Mouse (Mus musculus) midbrain, embryonic 14.5 days (tissue): Measurements from ENCODE around the gene Prr36. TPM values are rescaled to one million over a fixed set of nuclear protein-coding genes. Genes with fewer than 3 reads are reported as not detected.

Experiments
- ATAC-seq: fragments of 200-750 bp; cut with Nextera tagmentation; 2 replicates; pipeline ENCODE4 v1.8.0; 2017; ENCODE audit warnings: moderate number of reproducible peaks, moderate library complexity; ENCODE audit not compliant: low FRiP score, low TSS enrichment
- DNase-seq: peaks from one replicate; pipeline ENCODE4 v3.0.0-alpha.2; 2015
- H3K27ac ChIP-seq: fragments of 300-500 bp; sonication (generic); replicated peaks from 2 replicates; pipeline ENCODE4 v1.5.1; 2014; ENCODE audit warnings: mild to moderate bottlenecking, low read depth, low read length, moderate library complexity
- H3K27me3 ChIP-seq: fragments of 300-500 bp; sonication (generic); 2 replicates; pipeline ENCODE4 v1.6.1; 2014; ENCODE audit warnings: low read length, control low read depth, mixed read lengths; ENCODE audit not compliant: control insufficient read depth, insufficient read depth
- H3K36me3 ChIP-seq: fragments of 300-500 bp; sonication (generic); 2 replicates; pipeline ENCODE4 v1.6.1; 2014; ENCODE audit warnings: low read length, control low read depth; ENCODE audit not compliant: control insufficient read depth, insufficient read depth
- H3K4me1 ChIP-seq: fragments of 300-500 bp; sonication (generic); 2 replicates; pipeline ENCODE4 v1.6.1; 2014; ENCODE audit warnings: mild to moderate bottlenecking, antibody characterized with exemption, low read length, control low read depth; ENCODE audit not compliant: control insufficient read depth, insufficient read depth
- H3K4me2 ChIP-seq: fragments of 300-500 bp; sonication (generic); 2 replicates; pipeline ENCODE4 v1.6.1; 2014; ENCODE audit warnings: mild to moderate bottlenecking, low read length, moderate library complexity
- H3K4me3 ChIP-seq: fragments of 300-500 bp; sonication (generic); replicated peaks from 2 replicates; pipeline ENCODE4 v1.5.1; 2014; ENCODE audit warnings: low read depth, low read length
- H3K9ac ChIP-seq: fragments of 300-500 bp; sonication (generic); replicated peaks from 2 replicates; pipeline ENCODE4 v1.6.1; 2014; ENCODE audit warnings: mild to moderate bottlenecking, low read length, moderate library complexity
- H3K9me3 ChIP-seq: fragments of 300-500 bp; sonication (generic); 2 replicates; pipeline ENCODE4 v1.6.1; 2016; ENCODE audit warnings: low read length, control low read depth, mixed read lengths; ENCODE audit not compliant: control insufficient read depth
- WGBS: fragments of 180-500 bp; shearing (Covaris S2); extraction: QIAGEN DNeasy Blood & Tissue Kit; methylation state at CpG from one replicate; pipeline ENCODE4 v1.1.7; 2014; 5-methylcytosine and 5-hydroxymethylcytosine counted together
- polyA plus RNA-seq: library from polyadenylated mRNA; unstranded; fragments of >200 nt; fragmentation: Nextera tagmentation; extraction: Ambion mirVana; gene quantifications from 2 replicates; pipeline ENCODE4 v1.2.1, GENCODE M21; 2014

The Prr36 gene
- polyA plus RNA-seq, 1 experiment from 2014 or later, result 67.1 TPM

DNA sequence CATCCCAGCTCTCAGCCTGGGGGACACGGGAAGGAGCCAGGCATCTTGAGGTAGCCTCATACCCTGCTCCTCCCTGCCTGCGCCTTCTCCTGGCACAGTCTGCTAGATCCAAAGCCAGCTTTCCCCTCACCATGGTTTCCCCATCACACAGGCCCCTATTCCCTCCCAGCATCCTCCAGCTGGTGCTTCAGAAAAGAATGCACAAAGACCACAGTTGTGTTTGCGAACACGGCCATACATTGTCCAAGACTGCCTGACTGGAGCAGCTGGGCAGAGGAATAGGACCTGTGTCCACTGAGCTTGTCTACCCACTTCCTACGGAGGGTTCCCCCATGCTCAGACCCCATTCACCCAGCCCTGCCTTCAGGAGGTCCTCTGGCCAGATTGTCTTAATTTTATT lies 25.0 kb downstream of the Prr36 start:
- Histone ChIP-seq H3K9me3 (no peaks in the 10 kb centered on the region), H3K4me3 (no peak overlapping the region), H3K9ac (no peak overlapping the region), H3K4me2 (no peak overlapping the region), H3K27ac (peak overlapping the region; percentile 70), H3K36me3 (peaks cover 72% of the 10 kb centered on the region), H3K27me3 (no peaks in the 10 kb centered on the region), H3K4me1 (peaks cover 5% of the 10 kb centered on the region; the same call in 1 of the 2 replicates)
- DNase-seq (peak; percentile 46), ATAC-seq (peak; percentile 48)
- 39% methylated on average over 5 of the region's 5 CpGs for WGBS

DNA sequence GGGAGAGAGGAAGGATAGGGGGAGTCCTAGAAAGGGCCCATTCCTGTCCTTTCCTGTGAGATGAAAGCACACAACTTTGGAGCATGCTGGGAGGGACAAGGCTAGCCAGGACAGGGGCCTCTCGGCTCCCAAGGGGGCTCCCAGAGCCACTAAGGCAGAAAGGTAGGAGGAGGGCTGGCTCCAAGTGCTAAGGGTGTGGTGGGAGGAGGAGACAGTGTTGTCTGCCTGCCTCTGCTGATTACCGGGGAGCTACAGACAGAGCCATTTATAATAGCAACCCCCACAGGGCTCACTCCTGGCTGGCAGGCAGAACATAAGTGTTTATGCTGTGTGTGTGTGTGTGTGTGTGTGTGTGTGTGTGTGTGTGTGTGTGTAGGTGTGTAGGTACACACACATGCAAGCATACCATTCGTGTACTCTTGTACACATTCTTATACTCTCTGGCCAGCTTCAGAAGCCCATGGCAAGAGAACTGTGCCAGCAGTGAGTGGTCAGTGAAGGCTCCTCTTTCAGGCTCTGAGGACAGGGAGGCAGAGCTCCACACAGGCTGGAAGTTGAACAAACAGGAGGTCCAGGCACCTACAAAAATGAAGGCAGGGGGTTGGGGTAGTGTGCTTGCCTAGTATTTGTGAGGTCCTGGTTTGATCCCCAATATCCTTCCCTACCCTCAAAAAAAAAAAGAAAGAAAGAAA lies 28.1 kb downstream of the Prr36 start:
- no peaks in the 10 kb centered on the region for H3K27me3 ChIP-seq
- H3K27ac ChIP-seq, result no peak overlapping the region
- ATAC-seq (no peak), DNase-seq (no peak)
- H3K4me2 ChIP-seq, result no peak overlapping the region
- no peak overlapping the region for H3K9ac ChIP-seq
- WGBS, result 36% methylated on average over 3 of the region's 3 CpGs
- peaks cover 5% of the 10 kb centered on the region; the same call in 1 of the 2 replicates for H3K4me1 ChIP-seq
- H3K36me3 ChIP-seq, result peaks cover 74% of the 10 kb centered on the region
- no peak overlapping the region for H3K4me3 ChIP-seq
- H3K9me3 ChIP-seq, result no peaks in the 10 kb centered on the region

GRCm38 (mm10) chr8:4188605-4189004 lies 28.7 kb downstream of the Prr36 start:
- Histone ChIP-seq H3K9ac (no peak overlapping the region), H3K27me3 (no peaks in the 10 kb centered on the region), H3K27ac (no peak overlapping the region), H3K9me3 (no peaks in the 10 kb centered on the region), H3K36me3 (peaks cover 74% of the 10 kb centered on the region), H3K4me1 (peaks cover 5% of the 10 kb centered on the region; the same call in 1 of the 2 replicates), H3K4me2 (no peak overlapping the region), H3K4me3 (no peak overlapping the region)
- no peak for DNase-seq
- ATAC-seq, result no peak

DNA sequence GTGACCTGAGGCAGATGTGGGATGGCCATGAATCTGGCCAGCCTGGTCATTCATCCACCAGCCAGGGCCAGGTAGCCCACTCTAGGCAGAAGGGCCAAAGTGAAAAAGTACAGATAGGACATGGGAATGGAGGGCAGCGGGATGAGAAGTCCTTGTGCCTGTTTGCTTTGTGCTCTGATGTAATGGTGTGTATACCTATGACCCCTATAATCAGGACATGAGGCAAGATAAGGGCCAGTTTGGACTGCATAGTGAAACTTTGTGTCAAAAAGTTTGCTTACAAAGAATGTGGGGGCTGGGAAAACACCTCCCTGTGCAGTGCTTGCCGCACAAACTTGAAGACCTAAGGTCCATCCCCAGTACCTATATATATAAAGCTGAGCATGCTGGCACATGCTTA lies 31.1 kb downstream of the Prr36 start:
- H3K27ac ChIP-seq, result no peak overlapping the region
- no peaks in the 10 kb centered on the region for H3K4me1 ChIP-seq
- H3K4me3 ChIP-seq, result no peak overlapping the region
- H3K4me2 ChIP-seq, result no peak overlapping the region
- H3K36me3 ChIP-seq, result peaks cover 77% of the 10 kb centered on the region
- ATAC-seq (no peak), DNase-seq (no peak)
- no peaks in the 10 kb centered on the region for H3K27me3 ChIP-seq
- H3K9ac ChIP-seq, result no peak overlapping the region
- WGBS, result 96% methylated on average over 2 of the region's 2 CpGs
- H3K9me3 ChIP-seq, result no peaks in the 10 kb centered on the region

DNA sequence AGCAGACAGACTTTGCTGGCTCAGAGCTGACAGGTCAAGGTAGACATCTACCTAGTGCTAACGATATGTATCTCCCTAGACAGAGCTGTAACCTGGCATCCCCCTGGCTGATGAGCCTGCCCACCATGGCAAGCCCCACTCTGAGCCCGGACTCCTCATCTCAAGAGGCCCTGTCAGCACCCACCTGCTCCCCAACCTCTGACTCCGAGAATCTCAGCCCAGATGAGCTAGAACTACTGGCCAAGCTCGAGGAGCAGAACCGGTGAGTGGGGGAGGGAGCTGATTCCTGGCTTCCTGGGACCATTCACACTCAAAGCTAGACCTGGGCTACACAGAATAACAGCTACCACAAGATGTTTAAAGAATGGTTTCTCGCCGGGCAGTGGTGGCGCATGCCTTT lies 33.9 kb downstream of the Prr36 start:
- Histone ChIP-seq H3K27ac (no peak overlapping the region), H3K4me2 (no peak overlapping the region), H3K9me3 (no peaks in the 10 kb centered on the region), H3K4me1 (no peaks in the 10 kb centered on the region), H3K9ac (no peak overlapping the region), H3K27me3 (no peaks in the 10 kb centered on the region; the same call in 1 of the 2 replicates), H3K36me3 (peaks cover 63% of the 10 kb centered on the region), H3K4me3 (no peak overlapping the region)
- 80% methylated on average over 8 of the region's 8 CpGs for WGBS
- DNase-seq (no peak), ATAC-seq (no peak)

GRCm38 (mm10) chr8:4174018-4174417 lies 43.2 kb downstream of the Prr36 start:
- Histone ChIP-seq H3K9me3 (no peaks in the 10 kb centered on the region), H3K4me1 (peaks cover 12% of the 10 kb centered on the region), H3K4me2 (no peak overlapping the region), H3K4me3 (no peak overlapping the region), H3K27me3 (no peaks in the 10 kb centered on the region; the same call in 1 of the 2 replicates), H3K27ac (no peak overlapping the region), H3K9ac (no peak overlapping the region), H3K36me3 (peaks cover 30% of the 10 kb centered on the region)
- WGBS, result 76% methylated on average over 2 of the region's 2 CpGs
- DNase-seq (no peak), ATAC-seq (no peak)

- DNase-seq (no peak), ATAC-seq (no peak)
- 72% methylated on average over 3 of the region's 3 CpGs for WGBS
- Histone ChIP-seq H3K36me3 (peaks cover 19% of the 10 kb centered on the region), H3K9me3 (no peaks in the 10 kb centered on the region), H3K27me3 (no peaks in the 10 kb centered on the region), H3K27ac (no peak overlapping the region), H3K9ac (no peak overlapping the region), H3K4me3 (no peak overlapping the region), H3K4me2 (no peak overlapping the region), H3K4me1 (peaks cover 28% of the 10 kb centered on the region)
Observed at GRCm38 (mm10) chr8:4172486-4172885, 44.8 kb downstream of the Prr36 start.

GRCm38 (mm10) chr8:4167918-4168317 lies 49.3 kb downstream of the Prr36 start:
- peak overlapping the region; percentile 71 for H3K4me2 ChIP-seq
- peak overlapping the region; percentile 87 for H3K4me3 ChIP-seq
- peaks cover 5% of the 10 kb centered on the region; the same call in 1 of the 2 replicates for H3K36me3 ChIP-seq
- WGBS, result 91% methylated on average over 1 of the region's 1 CpGs
- no peak overlapping the region for H3K9ac ChIP-seq
- no peaks in the 10 kb centered on the region for H3K27me3 ChIP-seq
- no peak for DNase-seq
- peaks cover 33% of the 10 kb centered on the region for H3K4me1 ChIP-seq
- H3K9me3 ChIP-seq, result no peaks in the 10 kb centered on the region
- no peak overlapping the region for H3K27ac ChIP-seq
- ATAC-seq, result no peak

DNA sequence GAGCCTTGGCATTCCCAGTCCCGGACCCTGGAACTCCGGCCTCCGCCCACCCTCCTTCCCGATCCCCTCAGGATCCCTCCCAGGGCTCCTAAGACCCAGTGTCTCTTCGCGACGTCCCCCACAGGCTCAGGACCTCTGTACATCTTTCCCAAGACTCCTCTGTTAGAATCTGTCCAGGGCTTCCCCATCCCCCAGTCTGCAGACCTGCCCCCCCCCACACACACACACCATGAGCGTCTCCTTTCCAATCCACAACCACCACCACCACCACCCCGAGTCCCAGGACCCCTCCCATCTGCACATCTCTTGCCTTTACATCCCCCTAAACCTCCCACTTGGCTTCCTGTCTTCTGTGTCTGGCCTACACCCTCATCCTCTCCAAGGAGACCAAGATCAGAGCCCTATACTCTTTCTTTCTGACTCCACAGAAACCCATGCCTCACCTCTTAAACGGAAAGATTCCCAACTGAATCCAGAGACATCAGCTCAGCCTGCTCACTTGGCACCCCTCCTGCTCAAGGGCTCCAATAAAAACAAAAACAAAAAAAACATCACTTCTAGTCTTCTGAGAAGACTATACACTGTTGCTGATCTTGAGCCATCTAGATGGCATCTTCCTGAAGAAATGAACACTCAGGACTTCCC lies 50.3 kb downstream of the Prr36 start:
- no peak; the same call in 1 of the 2 replicates for ATAC-seq
- Histone ChIP-seq H3K27ac (peak overlapping the region; percentile 75), H3K4me1 (peaks cover 33% of the 10 kb centered on the region), H3K36me3 (peaks cover 5% of the 10 kb centered on the region; the same call in 1 of the 2 replicates), H3K9me3 (no peaks in the 10 kb centered on the region), H3K27me3 (no peaks in the 10 kb centered on the region), H3K4me2 (peak overlapping the region; percentile 71), H3K9ac (peak overlapping the region; percentile 94), H3K4me3 (peak overlapping the region; percentile 87)
- DNase-seq, result no peak
- 6% methylated on average over 10 of the region's 10 CpGs for whole genome bisulfite sequencing
